Mouse (Mus musculus) right cerebral cortex, adult 2 months (tissue): ENCODE measurements around the gene Znrf3.
"Not testable (repeated sequence)": the region's sequence is repeated elsewhere in the genome, so short reads cannot be mapped to it uniquely, and the experiment has no call there.

ENCODE experiments used
- DNase-seq, 2 experiments: peaks; one replicate each; pipeline ENCODE4 v3.0.0; 2021 to 2022; ENCODE audit warnings: low spot score in 2 of 2

Znrf3 gene

GRCm38 (mm10) chr11:5444599-5445451 is at the start of gene Znrf3:
Gene Znrf3 (minus strand): TSS chr11:5444847.
- DNase-seq = peak; percentile 93 to 94

DNA sequence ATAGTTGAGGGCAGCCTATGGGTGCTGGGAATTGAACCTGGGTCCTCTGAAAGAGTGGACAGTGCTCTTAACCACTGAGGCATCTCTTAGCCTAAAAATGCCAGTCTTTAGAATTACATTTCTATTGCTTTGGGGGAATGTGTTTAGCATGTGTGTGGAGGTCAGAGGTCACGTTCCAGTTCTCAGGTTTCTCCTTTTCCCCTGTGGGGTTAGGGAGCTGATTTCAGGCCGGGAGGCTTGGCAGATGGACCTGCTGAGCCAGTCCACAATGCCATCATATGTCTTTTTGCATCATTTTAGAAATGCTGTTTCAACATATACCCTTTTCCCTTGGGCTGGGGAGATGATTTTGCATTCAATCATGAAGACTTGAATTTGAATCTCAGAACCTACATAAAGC is 49.2 kb upstream of the Znrf3 start:
- DNase-seq = no peak

DNA sequence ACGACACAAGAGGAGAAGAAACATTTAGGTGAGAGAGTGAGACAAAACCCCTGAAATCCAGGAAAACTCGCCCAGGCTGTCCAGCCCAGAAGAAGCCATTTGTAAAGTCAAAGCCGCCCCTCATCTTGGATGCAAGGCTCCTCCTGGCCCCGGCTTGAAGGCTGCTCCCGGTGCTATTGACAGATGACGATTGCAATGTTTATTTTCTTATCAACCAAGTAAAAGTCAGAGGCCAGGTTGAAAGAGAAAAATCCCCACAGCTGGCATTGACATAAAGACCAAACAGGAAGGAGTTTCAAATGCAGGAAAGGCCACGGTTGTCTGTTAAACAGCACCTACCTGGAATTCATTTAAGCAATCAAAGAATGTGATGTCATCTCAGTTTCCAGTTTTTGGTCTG is 47.3 kb upstream of the Znrf3 start:
- no peak for DNase-seq

DNA sequence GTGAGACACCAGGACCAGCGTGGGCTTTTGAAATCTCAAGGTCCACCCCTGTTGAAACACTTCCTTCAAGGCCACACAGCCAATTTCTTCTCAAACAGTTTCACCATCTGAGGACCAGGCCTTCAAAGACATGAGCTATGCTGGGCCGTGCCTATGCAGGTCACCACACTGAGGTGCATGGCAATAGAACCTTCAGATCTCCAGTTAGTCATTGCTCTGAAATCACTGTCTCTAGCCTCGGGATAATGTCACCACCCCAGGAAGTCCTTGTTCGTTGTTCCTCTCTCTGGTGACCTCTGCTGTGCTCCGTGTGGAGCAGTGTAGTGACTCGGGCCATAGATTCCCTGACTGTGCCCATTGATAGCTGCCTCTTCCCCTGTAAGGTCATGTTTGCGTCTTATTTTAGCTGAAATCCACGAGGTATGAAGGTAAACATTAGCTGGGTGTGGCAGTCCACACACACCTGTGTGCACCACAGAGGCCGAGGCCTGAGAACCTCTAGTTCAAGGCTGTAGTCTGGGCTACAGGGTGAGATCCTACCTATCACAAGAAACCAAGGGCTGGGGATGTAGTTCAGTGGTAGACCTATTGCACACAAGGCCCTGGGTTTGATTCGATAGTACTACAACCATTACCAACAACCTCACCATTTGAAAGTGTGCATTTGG is 46.5 kb upstream of the Znrf3 start:
- no peak for DNase-seq

DNA sequence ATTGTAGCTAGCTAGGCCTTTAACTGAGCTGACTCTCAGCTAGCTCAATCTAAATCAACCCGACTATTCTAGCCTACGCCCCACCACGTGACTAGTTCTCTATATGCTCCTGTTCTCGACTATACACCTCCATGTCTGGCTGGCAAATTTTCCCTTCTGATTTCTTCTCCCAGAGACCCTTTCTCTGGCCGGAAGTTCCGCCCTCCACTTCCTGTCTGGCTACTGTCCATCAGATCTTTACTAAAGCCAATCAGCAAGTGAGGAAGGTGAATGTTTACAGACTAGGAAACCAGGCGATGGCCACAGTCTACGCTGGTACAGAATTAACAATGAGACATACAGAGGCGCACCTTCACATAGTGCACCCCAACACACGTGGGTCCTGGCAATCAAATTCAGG is 44.8 kb upstream of the Znrf3 start:
- not testable (repeated sequence) for DNase-seq

GRCm38 (mm10) chr11:5485193-5486011 is 40.8 kb upstream of the Znrf3 start:
- peak; percentile 88 to 89 for DNase-seq

DNA sequence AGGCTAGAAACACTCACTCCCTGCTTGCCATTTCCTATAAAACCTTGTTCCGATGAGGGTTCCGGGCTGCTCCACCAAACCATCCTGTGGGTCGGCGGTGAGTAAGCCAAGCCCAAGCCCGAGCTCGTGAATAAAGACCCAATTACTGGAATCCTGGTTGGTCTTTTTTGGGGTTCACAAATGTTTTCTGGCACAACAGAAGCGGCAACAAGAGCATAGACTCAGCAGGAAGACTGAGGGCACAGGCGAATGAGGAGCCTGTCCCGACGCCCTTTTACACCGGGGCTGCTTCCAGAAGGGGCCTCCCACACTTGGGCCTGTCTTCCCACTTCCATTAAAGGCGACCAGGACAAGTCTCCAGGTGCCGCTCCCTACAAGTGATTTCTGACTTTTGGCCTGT is 37.9 kb upstream of the Znrf3 start:
- no peak for DNase-seq

GRCm38 (mm10) chr11:5478831-5479230 is 34.2 kb upstream of the Znrf3 start:
- no peak for DNase-seq

DNA sequence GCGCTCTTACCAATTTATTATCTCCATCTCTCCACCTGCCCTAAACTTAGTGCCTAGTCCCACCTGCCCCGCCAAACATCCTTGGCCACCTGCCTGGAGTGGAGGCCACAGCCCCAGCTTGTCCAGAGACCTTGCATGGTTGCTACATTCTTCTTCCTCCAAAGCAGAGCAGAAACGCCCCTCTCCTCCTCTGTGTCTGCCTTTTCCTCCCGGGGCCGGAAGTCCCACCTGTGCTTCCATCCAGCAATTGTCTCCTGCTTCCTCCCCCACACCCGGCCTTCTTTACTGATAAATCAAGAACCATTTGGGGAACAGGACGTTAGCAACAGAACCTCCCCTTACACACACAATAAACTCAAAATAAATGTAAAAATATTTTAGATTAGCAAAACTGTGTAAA is 33.5 kb upstream of the Znrf3 start:
- DNase-seq = no peak

DNA sequence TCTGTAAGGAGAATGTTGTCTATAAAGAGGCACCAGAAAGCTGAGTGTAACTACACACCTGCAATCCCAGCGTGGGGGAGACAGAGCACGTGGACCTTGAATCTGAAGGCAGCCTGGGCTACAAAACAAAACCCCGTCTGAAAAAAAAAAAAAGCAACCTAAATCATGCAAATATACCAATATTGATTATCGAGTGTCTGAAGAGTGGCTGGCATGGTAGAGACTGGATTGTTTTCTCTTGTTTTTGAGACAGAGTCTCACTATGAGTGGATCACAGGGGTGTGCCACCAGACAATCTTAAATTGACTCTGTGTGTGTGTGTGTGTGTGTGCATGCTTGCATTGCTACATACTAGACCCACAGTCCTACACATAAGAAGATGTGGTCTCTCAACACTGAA is 32.2 kb upstream of the Znrf3 start:
- DNase-seq = no peak

- not testable (repeated sequence) for DNase-seq
Measured at GRCm38 (mm10) chr11:5475556-5476118, 31.0 kb upstream of the Znrf3 start.

- peak; percentile 82 to 85 for DNase-seq
Measured at GRCm38 (mm10) chr11:5474130-5474529, 29.5 kb upstream of the Znrf3 start.

GRCm38 (mm10) chr11:5470055-5470454 is 25.4 kb upstream of the Znrf3 start:
- peak in 1 of 2 experiments; percentile 7 for DNase-seq

- DNase-seq = peak; percentile 27 to 29
Measured at GRCm38 (mm10) chr11:5469084-5469483, 24.4 kb upstream of the Znrf3 start.

DNA sequence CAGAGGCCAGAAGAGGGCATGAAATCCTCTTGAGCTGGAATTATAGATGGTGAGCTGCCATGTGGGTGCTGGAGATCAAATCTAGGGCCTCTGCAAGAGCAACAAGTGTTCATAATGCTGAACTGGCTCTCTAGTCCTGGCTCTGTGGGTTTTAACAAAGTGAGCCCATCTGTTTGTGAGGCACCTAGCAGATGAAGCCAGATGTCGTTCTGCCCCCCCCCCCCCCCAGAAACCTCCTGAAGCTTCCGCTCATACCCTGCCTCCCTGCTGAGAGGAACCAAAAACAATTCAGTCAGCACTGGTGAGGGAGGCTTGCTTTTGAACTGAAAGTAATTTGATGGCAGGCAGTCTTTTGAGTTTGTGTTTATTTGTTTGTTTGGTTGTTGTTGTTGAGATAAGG is 23.8 kb upstream of the Znrf3 start:
- DNase-seq = no peak

DNA sequence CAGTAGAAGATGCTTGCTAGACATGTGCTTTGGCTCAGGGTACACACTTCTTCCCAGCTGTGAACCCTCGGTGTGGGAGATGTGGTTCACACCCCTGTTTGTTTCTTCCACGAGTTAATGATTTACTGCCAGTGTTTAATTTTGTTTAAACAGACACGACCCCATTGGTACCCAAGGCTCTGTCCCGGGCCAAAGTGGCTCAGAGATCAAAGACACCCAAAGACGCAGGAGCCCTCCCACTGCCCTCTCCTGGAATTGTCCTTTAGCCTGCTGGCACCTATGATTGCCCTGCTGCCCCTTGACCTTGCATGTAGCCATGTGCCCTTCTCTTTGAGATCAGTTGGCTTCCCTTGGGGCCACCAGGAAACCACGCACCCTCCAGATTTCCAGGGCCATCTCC is 7.3 kb upstream of the Znrf3 start:
- no peak for DNase-seq

DNA sequence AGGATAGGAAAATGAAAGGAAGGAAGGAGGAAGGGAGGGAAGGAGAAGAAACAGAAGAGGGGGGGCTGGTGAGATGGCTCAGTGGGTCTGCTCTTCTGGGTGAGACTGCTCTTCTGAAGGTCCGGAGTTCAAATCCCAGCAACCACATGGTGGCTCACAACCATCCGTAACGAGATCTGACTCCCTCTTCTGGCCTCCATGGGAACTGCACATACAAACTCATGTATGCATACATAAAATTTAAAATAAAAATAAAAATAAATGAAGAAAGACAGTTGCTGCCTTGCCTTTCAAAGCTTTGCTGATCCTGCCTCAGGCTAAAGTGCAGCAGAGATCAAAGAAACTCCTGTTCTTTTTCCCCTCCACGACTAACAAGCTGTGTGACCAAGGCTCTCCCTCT is 6.7 kb upstream of the Znrf3 start:
- DNase-seq = no peak

GRCm38 (mm10) chr11:5450701-5451100 is 6.1 kb upstream of the Znrf3 start:
- DNase-seq = no peak

- no peak for DNase-seq
Measured at GRCm38 (mm10) chr11:5445452-5445953, 856 bp upstream of the Znrf3 start.

GRCm38 (mm10) chr11:5444234-5444598 is 431 bp downstream of the Znrf3 start:
- DNase-seq = peak in 1 of 2 experiments; percentile 20

DNA sequence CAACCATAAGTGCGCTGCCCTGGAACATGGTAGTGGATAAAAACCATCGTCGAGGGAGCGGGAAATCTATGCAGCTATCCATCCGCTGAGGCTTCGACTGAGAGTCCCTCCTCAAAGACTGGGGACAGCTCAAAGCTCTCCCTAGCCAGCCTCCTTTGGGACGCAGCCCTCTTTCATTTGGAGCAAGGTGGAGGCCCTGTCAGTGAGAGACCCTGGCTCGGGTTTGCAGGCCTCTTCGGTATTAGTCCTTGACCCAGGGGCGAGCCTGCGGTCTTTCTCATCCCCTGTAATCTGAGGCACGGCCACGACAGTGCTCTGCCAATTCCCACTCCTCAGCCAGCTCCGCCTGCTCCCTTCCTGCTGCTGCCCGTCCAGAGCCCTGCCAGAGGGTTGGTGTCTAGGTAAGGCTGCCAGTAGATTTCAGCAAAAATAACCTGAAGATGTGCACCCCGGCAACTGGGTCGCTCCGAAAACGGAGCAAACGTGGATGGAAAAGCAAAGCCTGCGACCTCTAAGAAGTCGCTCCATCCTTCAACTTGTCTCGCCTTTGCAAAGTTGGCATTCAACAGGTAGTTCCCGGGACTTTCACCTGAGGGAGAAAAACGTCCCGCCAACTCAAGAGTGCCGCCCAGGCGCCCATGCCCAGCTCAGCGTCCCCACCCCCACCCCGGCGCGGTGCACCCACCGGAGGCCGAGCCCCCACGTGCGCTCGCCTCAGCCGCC is 975 bp downstream of the Znrf3 start:
- peak in 1 of 2 experiments; percentile 10 for DNase-seq
